Mouse (Mus musculus): Measurements from ENCODE around the gene Snx30. TPM values are rescaled to one million over a fixed set of nuclear protein-coding genes. Genes with fewer than 3 reads are reported as not detected.

Gene Snx30
- polyA plus RNA-seq, 1 experiment: 10.2 TPM

GRCm38 (mm10) chr4:59894977-59895575 lies 89.4 kb downstream of the Snx30 start:
- no peak for TF ChIP-seq GATA1 (IDR thresholded peaks at IDR 0.05; ENCODE audit: low read length)

- no peak for TF ChIP-seq GATA1 (IDR thresholded peaks at IDR 0.05; ENCODE audit: low read length)
Observed at GRCm38 (mm10) chr4:59896000-59896399, 90.4 kb downstream of the Snx30 start.

DNA sequence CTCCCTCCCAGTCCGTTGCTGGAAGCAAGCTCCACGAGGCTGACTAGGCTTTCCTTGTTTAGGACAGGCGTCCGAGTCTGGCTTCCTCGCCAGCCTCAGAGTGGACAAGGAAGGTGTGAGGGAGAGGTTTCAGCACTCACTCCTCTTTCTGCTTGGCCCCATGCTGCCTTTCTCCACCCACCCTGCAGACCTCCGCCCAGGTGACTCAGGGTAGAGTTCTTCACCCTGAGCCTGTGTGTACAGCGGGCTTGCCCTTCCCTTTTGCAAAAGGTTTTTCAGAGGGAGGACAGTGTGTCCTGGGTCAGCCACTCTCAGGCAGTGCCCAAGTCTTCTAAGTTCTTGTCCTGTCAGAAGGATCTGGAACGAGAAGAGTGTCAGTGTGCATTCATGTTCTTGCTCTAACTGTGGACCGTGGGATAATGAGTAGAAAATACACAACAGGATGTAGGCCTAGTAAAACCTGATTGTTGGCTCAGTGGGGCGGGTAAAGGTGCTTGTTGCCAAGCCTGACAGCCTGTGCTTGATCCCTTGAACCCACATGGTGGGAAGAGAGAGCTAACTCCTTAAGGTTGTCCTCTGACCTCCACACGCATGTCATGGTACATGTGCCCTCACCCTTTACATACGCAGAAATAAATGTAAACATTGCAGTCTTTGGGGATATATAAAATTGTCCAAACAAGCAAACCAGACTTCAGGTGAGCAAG lies 92.3 kb downstream of the Snx30 start:
- no peak for TF ChIP-seq GATA1 (IDR thresholded peaks at IDR 0.05; ENCODE audit: low read length)

DNA sequence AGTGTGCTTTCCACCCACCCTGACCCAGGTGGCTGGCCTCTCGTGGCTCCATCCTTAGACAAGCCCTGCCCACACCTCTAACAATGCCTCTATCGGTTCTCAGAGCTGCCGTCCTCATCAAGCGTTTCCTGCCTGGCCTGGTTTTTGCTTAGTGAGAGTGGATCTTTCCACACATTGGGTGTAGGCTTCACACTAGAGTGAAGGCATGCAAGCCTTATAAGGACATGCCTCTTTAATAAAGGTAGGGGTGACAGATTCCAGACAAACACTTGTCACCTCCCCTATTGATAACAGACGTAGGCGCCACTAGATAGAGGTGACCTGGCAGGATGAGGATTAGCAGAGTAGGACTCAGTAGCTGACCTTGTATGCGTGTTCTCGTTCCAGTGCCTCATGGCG lies 92.9 kb downstream of the Snx30 start:
- TF ChIP-seq GATA1 (IDR thresholded peaks at IDR 0.05; ENCODE audit: low read length): no peak

DNA sequence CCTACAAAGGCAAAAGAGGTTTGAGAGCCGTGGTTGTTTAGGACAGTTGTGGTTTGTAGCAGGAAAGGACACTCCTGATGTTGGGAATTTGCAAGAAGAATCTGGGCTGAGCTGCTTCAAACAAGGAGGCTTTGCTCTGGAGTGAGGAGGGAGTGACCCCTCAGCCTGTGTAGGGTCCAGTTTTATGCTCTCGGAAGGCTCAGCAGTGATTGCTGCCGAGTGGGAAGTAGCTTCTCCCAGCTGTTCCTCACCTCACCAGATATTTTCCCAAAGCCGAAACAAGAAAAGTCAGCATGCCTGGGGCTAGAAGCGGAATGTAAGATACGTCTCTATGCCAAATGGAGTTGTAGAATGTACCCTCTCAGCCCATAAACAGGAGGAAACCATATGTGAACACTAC lies 96.2 kb downstream of the Snx30 start:
- no peak for TF ChIP-seq GATA1 (IDR thresholded peaks at IDR 0.05; ENCODE audit: low read length)

- no peak for TF ChIP-seq GATA1 (IDR thresholded peaks at IDR 0.05; ENCODE audit: low read length)
Observed at GRCm38 (mm10) chr4:59902547-59902946, 96.9 kb downstream of the Snx30 start.

DNA sequence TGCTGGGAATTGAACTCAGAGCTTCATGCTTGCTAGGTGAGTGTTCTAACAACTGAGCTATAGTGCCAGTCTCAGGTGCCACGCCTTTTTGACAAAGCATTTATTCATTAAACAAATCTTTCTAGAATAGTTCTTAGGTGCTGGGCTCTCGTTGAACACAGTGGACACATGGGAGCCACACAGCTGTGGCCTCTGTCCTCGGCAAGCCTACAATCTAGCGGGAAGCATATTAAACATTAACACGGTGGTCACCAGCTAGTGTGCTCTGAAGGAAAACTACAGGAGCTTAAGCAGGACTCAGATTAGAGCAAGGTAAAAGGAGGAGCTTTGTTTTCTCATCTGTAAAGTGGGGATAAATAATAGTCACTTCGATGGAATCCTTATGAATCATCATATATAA lies 101.5 kb downstream of the Snx30 start:
- no peak for TF ChIP-seq GATA1 (IDR thresholded peaks at IDR 0.05; ENCODE audit: low read length)

- no peak for TF ChIP-seq GATA1 (IDR thresholded peaks at IDR 0.05; ENCODE audit: low read length)
Observed at GRCm38 (mm10) chr4:59907657-59908230, 102.1 kb downstream of the Snx30 start.

DNA sequence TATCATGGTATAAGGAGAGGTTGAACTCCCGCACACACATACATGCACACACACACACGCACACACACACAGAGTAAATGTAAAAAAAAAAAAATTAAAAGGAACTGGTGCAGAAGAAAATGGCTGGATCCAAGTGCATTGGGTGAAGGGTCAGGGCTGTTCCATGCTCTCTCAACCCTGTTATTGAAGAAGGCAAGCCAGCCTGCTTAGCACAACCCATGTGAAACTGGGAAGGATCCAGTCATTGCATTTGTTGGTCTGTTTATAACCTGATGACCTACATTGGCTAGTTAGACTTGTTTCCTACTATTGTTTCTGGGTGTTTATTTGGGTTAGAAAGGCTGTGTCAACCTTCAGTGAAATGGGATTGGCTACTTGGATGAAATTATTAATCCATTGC lies 103.1 kb downstream of the Snx30 start:
- TF ChIP-seq GATA1 (IDR thresholded peaks at IDR 0.05; ENCODE audit: low read length): no peak

DNA sequence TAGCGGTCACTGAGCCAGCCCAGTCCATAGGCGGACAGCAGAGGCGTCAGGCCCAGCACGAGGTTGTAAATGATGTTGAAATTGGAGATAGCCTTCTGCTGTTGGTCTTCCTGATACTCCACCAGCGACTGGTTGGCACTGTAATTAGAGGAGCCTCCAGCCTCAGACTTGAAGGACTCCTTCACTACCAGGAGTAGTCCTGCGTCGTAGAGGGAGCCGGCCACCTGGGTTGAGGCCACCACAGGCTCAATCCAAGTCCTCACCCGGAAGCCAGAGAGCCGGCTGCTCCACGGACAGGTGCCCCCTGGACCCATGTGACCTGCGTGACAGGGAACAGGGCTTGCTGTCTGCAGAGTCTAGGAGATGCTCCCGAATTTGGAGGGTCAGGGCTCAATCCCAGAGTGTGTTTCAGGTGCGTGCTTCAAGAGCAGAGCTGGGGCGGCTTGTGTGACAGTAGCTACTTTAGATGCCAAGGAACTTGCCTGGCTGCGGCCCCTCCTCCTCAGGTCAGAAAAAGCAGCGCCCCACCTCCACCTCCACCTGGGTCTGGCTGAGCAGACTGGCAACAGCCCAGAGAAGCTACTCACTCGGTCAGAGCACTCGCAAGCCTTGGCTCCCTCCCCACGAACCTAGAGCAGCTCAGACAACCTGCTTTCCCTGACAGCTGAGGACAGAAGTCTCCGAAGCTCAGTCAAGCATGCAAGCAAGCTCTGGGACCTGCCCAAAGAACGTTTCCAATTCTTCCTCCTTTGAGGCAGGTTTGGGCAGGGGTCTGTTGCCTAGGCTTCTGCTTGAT lies 109.2 kb downstream of the Snx30 start, which contains the start of gene Slc46a2:
TSS of gene Slc46a2 (minus strand) at position 449 of the 796 bp plus-strand sequence.
- no peak for TF ChIP-seq GATA1 (IDR thresholded peaks at IDR 0.05; ENCODE audit: low read length)

GRCm38 (mm10) chr4:59917966-59918365 lies 112.3 kb downstream of the Snx30 start:
- no peak for TF ChIP-seq GATA1 (IDR thresholded peaks at IDR 0.05; ENCODE audit: low read length)

DNA sequence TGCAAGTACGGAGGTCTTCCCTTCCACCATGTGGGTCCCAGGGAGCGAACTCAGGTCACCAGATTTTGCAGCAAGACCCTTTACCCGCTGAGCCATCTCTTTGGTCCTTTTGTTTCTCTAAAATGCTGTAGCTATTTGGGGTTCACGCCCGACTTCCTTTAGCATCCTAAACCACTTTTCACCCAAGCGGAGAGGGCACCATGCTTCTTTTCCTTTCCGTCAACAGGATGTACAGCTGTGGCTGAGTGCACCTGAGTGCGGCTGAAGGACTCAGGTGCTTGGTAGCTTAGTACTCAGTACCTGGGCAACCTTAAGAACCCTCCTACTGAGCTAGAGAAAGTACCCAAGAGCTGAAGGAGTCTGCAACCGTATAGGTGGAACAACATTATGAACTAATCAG lies 119.4 kb downstream of the Snx30 start:
- no peak for TF ChIP-seq GATA1 (IDR thresholded peaks at IDR 0.05; ENCODE audit: low read length)

- TF ChIP-seq GATA1 (IDR thresholded peaks at IDR 0.05; ENCODE audit: low read length): no peak
Observed at GRCm38 (mm10) chr4:59927666-59928065, 122.0 kb downstream of the Snx30 start.

DNA sequence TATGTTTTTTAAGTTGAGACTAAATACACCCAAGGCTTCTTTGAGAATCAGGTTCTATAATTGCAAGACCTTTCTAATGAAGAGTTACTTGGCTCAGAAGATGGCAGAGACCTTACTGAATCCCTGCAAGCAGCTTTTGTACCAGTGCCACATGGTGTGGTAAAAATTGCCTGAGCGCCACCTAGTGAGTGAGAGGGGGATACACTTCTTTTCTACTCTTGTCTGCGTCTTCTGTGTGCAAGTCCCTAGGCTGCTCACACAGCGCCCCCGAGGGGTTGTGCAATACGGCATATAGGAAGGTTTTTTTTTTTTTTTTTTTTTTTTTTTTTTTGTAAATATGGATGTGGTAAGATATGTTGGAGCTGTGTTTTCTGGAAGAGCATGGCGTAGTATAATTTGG lies 122.7 kb downstream of the Snx30 start:
- no peak for TF ChIP-seq GATA1 (IDR thresholded peaks at IDR 0.05; ENCODE audit: low read length)

DNA sequence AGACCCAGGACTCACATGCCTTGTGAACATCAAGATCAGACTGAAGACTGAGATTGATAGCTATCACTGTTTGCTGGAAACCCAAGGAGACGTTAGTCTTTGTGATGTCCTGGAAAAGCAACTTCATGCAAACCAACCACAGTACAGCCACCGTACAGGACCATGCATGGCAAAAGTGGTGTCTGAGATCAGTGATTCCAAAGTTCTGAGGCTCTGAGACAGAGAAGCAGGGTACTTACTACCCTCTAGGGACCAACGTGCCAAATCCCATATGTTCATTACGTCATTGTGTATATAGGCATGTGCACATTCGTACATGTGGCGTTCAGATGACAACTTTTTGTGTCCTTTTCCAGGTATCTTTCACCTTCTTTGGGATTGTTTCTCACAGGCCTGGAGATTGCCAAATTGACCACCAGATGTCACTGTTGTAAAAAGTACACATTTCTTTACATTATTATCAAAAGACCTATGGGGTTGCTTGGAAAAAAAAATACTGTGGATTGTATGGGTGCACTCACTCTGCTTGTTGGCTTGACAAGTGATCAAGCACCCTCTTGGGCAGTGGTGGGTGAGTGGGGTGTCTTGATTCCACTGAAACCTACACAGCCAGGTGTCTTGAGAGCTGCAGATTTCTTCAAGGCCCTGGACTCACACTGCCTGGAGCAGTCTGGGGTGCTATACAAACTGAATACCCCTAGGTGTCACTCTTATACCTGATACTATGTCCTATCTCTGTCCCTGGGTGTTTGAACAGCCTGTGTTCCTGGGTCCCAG lies 127.1 kb downstream of the Snx30 start:
- TF ChIP-seq GATA1 (IDR thresholded peaks at IDR 0.05; ENCODE audit: low read length): no peak

All from G1E-ER4 (cell line).